Mouse (Mus musculus) layer of hippocampus, postnatal 10 days (tissue): ENCODE results near the gene Mief1. TPM values are rescaled to one million over a fixed set of nuclear protein-coding genes. Genes with fewer than 3 reads are reported as not detected.

ENCODE experiments used
- DNase-seq, 2 experiments: peaks; one replicate each; pipeline ENCODE4 v3.0.0; 2021; ENCODE audit warnings: low spot score in 2 of 2
- total RNA-seq, 2 experiments: library from RNA; stranded (reverse); gene quantifications; 2 replicates each; pipeline ENCODE4 v1.2.3; 2021

Mief1 gene
- total RNA-seq, 2 experiments from 2014 or later: 32.3 to 34.3 TPM

- peak; percentile 55 to 67 for DNase-seq
Measured at GRCm38 (mm10) chr15:80225796-80226195, 8.0 kb upstream of the Mief1 start.

GRCm38 (mm10) chr15:80228071-80228800, 5.6 kb upstream of the Mief1 start:
- DNase-seq: no peak

- no peak for DNase-seq
Measured at GRCm38 (mm10) chr15:80232331-80232730, 1.5 kb upstream of the Mief1 start.

- DNase-seq: no peak
Measured at GRCm38 (mm10) chr15:80233053-80233452, 765 bp upstream of the Mief1 start.

- no peak for DNase-seq
Measured at GRCm38 (mm10) chr15:80235535-80235934, 1.7 kb downstream of the Mief1 start, which contains the start of gene AC140267.1. AC140267.1 (plus strand) TSS chr15:80235835.

GRCm38 (mm10) chr15:80248135-80248534, 14.3 kb downstream of the Mief1 start:
- DNase-seq: no peak

GRCm38 (mm10) chr15:80248596-80248995, 14.8 kb downstream of the Mief1 start:
- no peak for DNase-seq

- DNase-seq: no peak
Measured at GRCm38 (mm10) chr15:80249672-80250071, 15.9 kb downstream of the Mief1 start.

GRCm38 (mm10) chr15:80250586-80250985, 16.8 kb downstream of the Mief1 start:
- no peak for DNase-seq

- DNase-seq: no peak
Measured at GRCm38 (mm10) chr15:80253530-80253929, 19.7 kb downstream of the Mief1 start.

GRCm38 (mm10) chr15:80254207-80254606, 20.4 kb downstream of the Mief1 start:
- no peak for DNase-seq

- DNase-seq: peak; percentile 98
Measured at GRCm38 (mm10) chr15:80254847-80255645, 21.2 kb downstream of the Mief1 start, which contains the start of gene Atf4. Atf4 (plus strand) TSS chr15:80255184.

- peak; percentile 68 to 75 for DNase-seq
Measured at GRCm38 (mm10) chr15:80255646-80256121, 21.9 kb downstream of the Mief1 start.

GRCm38 (mm10) chr15:80256242-80256641, 22.4 kb downstream of the Mief1 start:
- DNase-seq: no peak

- DNase-seq: no peak
Measured at GRCm38 (mm10) chr15:80256656-80257601, 23.1 kb downstream of the Mief1 start.

- DNase-seq: peak in 1 of 2 experiments; percentile 36
Measured at GRCm38 (mm10) chr15:80257602-80258239, 23.9 kb downstream of the Mief1 start.

- no peak for DNase-seq
Measured at GRCm38 (mm10) chr15:80258240-80259170, 24.7 kb downstream of the Mief1 start.

- DNase-seq: no peak
Measured at GRCm38 (mm10) chr15:80259406-80260045, 25.7 kb downstream of the Mief1 start.

GRCm38 (mm10) chr15:80260677-80261076, 26.9 kb downstream of the Mief1 start:
- DNase-seq: peak; percentile 89 to 91
